Comparison of ENCODE assay signal across 8 mouse cellular contexts in the genomic region with DNA sequence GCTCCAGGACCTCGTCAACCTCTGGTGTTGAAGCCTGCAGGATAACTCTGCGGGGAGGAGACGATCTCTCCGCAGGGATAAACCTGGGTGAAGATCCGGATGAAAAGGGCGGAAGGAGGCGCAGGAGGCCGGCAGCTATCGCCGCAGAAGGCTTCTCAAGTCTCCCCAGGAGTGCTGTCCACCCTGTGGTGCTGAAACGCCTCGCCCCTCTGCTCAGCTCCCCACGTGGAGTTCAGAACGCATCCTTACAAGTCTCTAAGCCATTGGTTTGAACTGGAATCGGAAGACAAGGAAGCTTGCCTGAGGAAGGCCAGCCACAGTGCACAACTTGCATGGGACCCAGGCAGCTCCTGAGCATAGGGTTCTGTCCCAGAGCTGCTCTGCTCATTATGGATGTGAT. TPM values are rescaled to one million over a fixed set of nuclear protein-coding genes. Genes with fewer than 3 reads are reported as not detected.
DNase-seq lines count a peak whose midpoint lies in the region; ATAC-seq and TF ChIP-seq lines count a peak whose summit lies in the region.

No protein-coding gene starts in this region.

- no peaks in the 10 kb centered on the region for H3K9me3 ChIP-seq in E14TG2a.4 (ENCODE audit: low read length)

- H3K4me3 ChIP-seq in E14TG2a.4 (replicated peaks; ENCODE audit: low read length) = peak overlapping the region; percentile 63
- H3K4me3 ChIP-seq in small intestine, adult 2 months (ENCODE audit: low read depth, low read length) = no peak overlapping the region

- no peak for TF ChIP-seq POLR2A in small intestine, adult 2 months (IDR thresholded peaks at IDR 0.05; ENCODE audit: low read depth, low read length)

- H3K27me3 ChIP-seq in E14TG2a.4 (ENCODE audit: insufficient read depth, low read length) = peaks cover 10% of the 10 kb centered on the region
- H3K27me3 ChIP-seq in small intestine, adult 2 months (ENCODE audit: control insufficient read depth, insufficient read depth, low read length) = no peaks in the 10 kb centered on the region

- TF ChIP-seq CTCF in E14TG2a.4 (conservative IDR thresholded peaks at IDR 0.05; ENCODE audit: low read length) = no peak
- TF ChIP-seq CTCF in small intestine, adult 2 months (IDR thresholded peaks at IDR 0.05; ENCODE audit: extremely low read depth, insufficient read length, insufficient replicate concordance, low read depth, low read length) = peak; percentile 16; the same call in 1 of the 2 replicates

- peaks cover 60% of the 10 kb centered on the region for H3K4me1 ChIP-seq in E14TG2a.4 (replicated peaks; ENCODE audit: low read depth, low read length)
- peaks cover 26% of the 10 kb centered on the region for H3K4me1 ChIP-seq in small intestine, adult 2 months (ENCODE audit: control insufficient read depth, insufficient read depth, insufficient read length, low read length)

- peak; percentile 87 for DNase-seq in adrenal gland, postnatal 14 days
- DNase-seq in gastrocnemius, postnatal 4 days (ENCODE audit: low spot score in 2 of 2) = peak; percentile 49 to 70
- DNase-seq in kidney, adult 9 months = peak; percentile 64
- DNase-seq in lung, postnatal 10 days = peak; percentile 87
- DNase-seq in frontal cortex, postnatal 25 days (ENCODE audit: low spot score in 2 of 2) = no peak

- H3K36me3 ChIP-seq in E14TG2a.4 (ENCODE audit: insufficient read depth, low read length) = no peaks in the 10 kb centered on the region
- no peaks in the 10 kb centered on the region for H3K36me3 ChIP-seq in small intestine, adult 2 months (ENCODE audit: control insufficient read depth, insufficient read depth, low read length)

- 2% methylated on average over 15 of the region's 15 CpGs for WGBS in small intestine, adult 2 months

- H3K27ac ChIP-seq in small intestine, adult 2 months (ENCODE audit: insufficient read depth, low read depth, low read length) = no peak overlapping the region

- ATAC-seq in erythroid progenitor cell, adult 5-6 weeks (replicated peaks; ENCODE audit: low FRiP score, poor library complexity, severe bottlenecking) = no peak

RNA-seq across cellular contexts. Expression of a gene that starts 13.6 kb away (rescaled TPM):
- 44.1 and 70.3 TPM in 2 replicates for total RNA-seq in adrenal gland, postnatal 14 days (2021)
- 1 to 10 TPM; 6.7 to 8.7 TPM for total RNA-seq in gastrocnemius, postnatal 4 days (2021)
- polyA plus RNA-seq in small intestine, adult 2 months (2012; rRNA removed) = 13.9 and 46.7 TPM in 2 replicates
- total RNA-seq in erythroid progenitor cell, adult 5-6 weeks (2015; ENCODE audit: low replicate concordance) = not detected in 2 replicates
- not detected in 2 replicates for total RNA-seq in erythroid progenitor cell, adult 5-6 weeks (2017; ENCODE audit: low replicate concordance)

RNA-seq across cellular contexts. Expression of a gene that starts 27.8 kb away (rescaled TPM):
- 10.7 and 12.0 TPM in 2 replicates for total RNA-seq in adrenal gland, postnatal 14 days (2021)
- total RNA-seq in gastrocnemius, postnatal 4 days (2021) = 10 to 100 TPM; 12.2 to 14.7 TPM
- 3.3 and 4.3 TPM in 2 replicates for polyA plus RNA-seq in small intestine, adult 2 months (2012; rRNA removed)
- total RNA-seq in erythroid progenitor cell, adult 5-6 weeks (2015; ENCODE audit: low replicate concordance) = 9.4 and 26.4 TPM in 2 replicates
- total RNA-seq in erythroid progenitor cell, adult 5-6 weeks (2017; ENCODE audit: low replicate concordance) = 6.0 and 14.2 TPM in 2 replicates

Comparison
In these comparisons a context has a peak if more than half of its experiments do, and no peak if none do; other contexts are left out.
1. DNase-seq: peak in adrenal gland, postnatal 14 days (single experiment), gastrocnemius, postnatal 4 days (2 of 2), kidney, adult 9 months (single experiment) and lung, postnatal 10 days (single experiment); none in frontal cortex, postnatal 25 days (0 of 2).
2. RNA of a gene that starts 13.6 kb away (total RNA-seq): 44.1 to 70.3 TPM in adrenal gland, postnatal 14 days and 6.7 to 8.7 TPM in gastrocnemius, postnatal 4 days; not detected in erythroid progenitor cell, adult 5-6 weeks; every median in the first group is over 4 times any median in the second.